Mouse (Mus musculus) CH12.LX (cell line): Measurements from ENCODE around the gene Zdhhc18. TPM values are rescaled to one million over a fixed set of nuclear protein-coding genes. Genes with fewer than 3 reads are reported as not detected.

Experiments used
- DNase-seq: peaks from one replicate; pipeline ENCODE4 v3.0.0-alpha.2; 2013; ENCODE audit errors: extremely low read depth
- H3K27ac ChIP-seq: 2 replicates; pipeline ENCODE4 v1.5.1; 2012; ENCODE audit warnings: low read depth, mild to moderate bottlenecking, control low read depth, moderate library complexity; ENCODE audit not compliant: insufficient read depth
- H3K27me3 ChIP-seq: replicated peaks from 2 replicates; pipeline ENCODE3; 2012; ENCODE audit warnings: inconsistent platforms
- H3K36me3 ChIP-seq, 2 experiments: replicated peaks in 1 of 2; 2 replicates each; pipeline versions ENCODE3 to v1.6.1; 2012; ENCODE audit warnings: inconsistent platforms in 1 of 2, low read length in 1 of 2, mild to moderate bottlenecking in 1 of 2, mixed read lengths in 1 of 2, moderate library complexity in 1 of 2; ENCODE audit not compliant: control insufficient read depth in 1 of 2, insufficient read depth in 1 of 2
- H3K4me1 ChIP-seq, 2 experiments: 2 replicates each; pipeline ENCODE4 v1.6.1; 2012; ENCODE audit warnings: inconsistent platforms in 1 of 2, moderate library complexity in 1 of 2; ENCODE audit not compliant: insufficient read depth in 2 of 2, control insufficient read depth in 1 of 2
- H3K4me2 ChIP-seq: 2 replicates; pipeline ENCODE4 v1.6.1; 2012; ENCODE audit warnings: low read depth, mild to moderate bottlenecking, control low read depth; ENCODE audit not compliant: poor library complexity, insufficient read depth, severe bottlenecking
- H3K4me3 ChIP-seq, 3 experiments: fragments of 150-350 bp in 1 of 3; sonication (generic) in 1 of 3; replicated peaks in 1 of 3; 2 replicates each; pipeline versions ENCODE3 to v1.5.1; 2011 to 2012; ENCODE audit warnings: low read depth in 2 of 3, low read length in 2 of 3, mild to moderate bottlenecking in 2 of 3, moderate library complexity in 2 of 3, control low read depth in 1 of 3, improper control_type of control experiment in 1 of 3, inconsistent platforms in 1 of 3, mixed read lengths in 1 of 3; ENCODE audit not compliant: poor library complexity in 1 of 3
- H3K79me2 ChIP-seq: replicated peaks from 2 replicates; pipeline ENCODE4 v1.6.1; 2012; ENCODE audit warnings: mild to moderate bottlenecking, moderate library complexity; ENCODE audit not compliant: control insufficient read depth, poor library complexity, insufficient read depth, severe bottlenecking; ENCODE audit errors: extremely low read depth
- H3K9ac ChIP-seq: 2 replicates; pipeline ENCODE4 v1.6.1; 2012; ENCODE audit warnings: low read depth, mild to moderate bottlenecking, control low read depth, moderate library complexity; ENCODE audit not compliant: insufficient read depth
- H3K9me3 ChIP-seq: replicated peaks from 2 replicates; pipeline ENCODE3; 2012; ENCODE audit warnings: low read length, inconsistent platforms, mixed read lengths
- BHLHE40 ChIP-seq: IDR thresholded peaks from 2 replicates; pipeline ENCODE4 v1.6.1; 2011; ENCODE audit warnings: mild to moderate bottlenecking, low read depth, low read length, improper control_type of control experiment
- CHD1 ChIP-seq: IDR thresholded peaks from 2 replicates; pipeline ENCODE4 v1.6.1; 2012; ENCODE audit warnings: low read depth, low read length, improper control_type of control experiment, inconsistent platforms
- CHD2 ChIP-seq: IDR thresholded peaks from 2 replicates; pipeline ENCODE4 v1.6.1; 2011; ENCODE audit warnings: low read length, improper control_type of control experiment
- CTCF ChIP-seq, 2 experiments: IDR thresholded peaks in 1 of 2; conservative IDR thresholded peaks in 1 of 2; 2 replicates each; pipeline ENCODE4 v1.5.1; 2011 to 2012; ENCODE audit warnings: low read depth in 2 of 2, low read length in 2 of 2, improper control_type of control experiment in 1 of 2, inconsistent platforms in 1 of 2, mild to moderate bottlenecking in 1 of 2, moderate library complexity in 1 of 2
- E2F4 ChIP-seq: IDR thresholded peaks from 2 replicates; pipeline ENCODE4 v1.6.1; 2011; ENCODE audit warnings: low read depth, low read length, improper control_type of control experiment; ENCODE audit not compliant: insufficient replicate concordance
- ELF1 ChIP-seq: IDR thresholded peaks from 2 replicates; pipeline ENCODE4 v1.6.1; 2014; ENCODE audit warnings: low read depth, mild to moderate bottlenecking, inconsistent platforms, low read length, improper control_type of control experiment
- EP300 ChIP-seq: IDR thresholded peaks from 2 replicates; pipeline ENCODE4 v1.6.1; 2011; ENCODE audit warnings: low read length, improper control_type of control experiment
- ETS1 ChIP-seq: conservative IDR thresholded peaks from 2 replicates; pipeline ENCODE4 v1.6.1; 2012; ENCODE audit warnings: low read depth, mild to moderate bottlenecking, inconsistent platforms, low read length, improper control_type of control experiment, moderate library complexity
- GABPA ChIP-seq: IDR thresholded peaks from 2 replicates; pipeline ENCODE4 v1.6.1; 2012; ENCODE audit warnings: low read depth, low read length, improper control_type of control experiment, inconsistent platforms; ENCODE audit not compliant: insufficient replicate concordance
- HCFC1 ChIP-seq: IDR thresholded peaks from 2 replicates; pipeline ENCODE4 v1.6.1; 2012; ENCODE audit warnings: low read depth, mild to moderate bottlenecking, inconsistent platforms, low read length, improper control_type of control experiment
- IRF4 ChIP-seq: IDR thresholded peaks from 2 replicates; pipeline ENCODE4 v1.6.1; 2014; ENCODE audit warnings: low read depth, mild to moderate bottlenecking, inconsistent platforms, low read length, improper control_type of control experiment
- JUN ChIP-seq: IDR thresholded peaks from 2 replicates; pipeline ENCODE4 v1.6.1; 2011; ENCODE audit warnings: low read depth, mild to moderate bottlenecking, low read length, improper control_type of control experiment, moderate library complexity; ENCODE audit not compliant: insufficient read depth
- JUND ChIP-seq: conservative IDR thresholded peaks from 2 replicates; pipeline ENCODE4 v1.6.1; 2011; ENCODE audit warnings: low read depth, low read length, improper control_type of control experiment
- KAT2A ChIP-seq: IDR thresholded peaks from 2 replicates; pipeline ENCODE4 v1.6.1; 2012; ENCODE audit warnings: low read length, improper control_type of control experiment, inconsistent platforms; ENCODE audit not compliant: insufficient replicate concordance
- MAFK ChIP-seq: IDR thresholded peaks from 2 replicates; pipeline ENCODE4 v1.6.1; 2011; ENCODE audit warnings: low read length, improper control_type of control experiment; ENCODE audit not compliant: insufficient replicate concordance
- MAX ChIP-seq: IDR thresholded peaks from 2 replicates; pipeline ENCODE4 v1.6.1; 2011; ENCODE audit warnings: low read length, improper control_type of control experiment
- MAZ ChIP-seq: IDR thresholded peaks from 2 replicates; pipeline ENCODE4 v1.6.1; 2012; ENCODE audit warnings: low read depth, mild to moderate bottlenecking, inconsistent platforms, low read length, improper control_type of control experiment, moderate library complexity
- MEF2A ChIP-seq: IDR thresholded peaks from 2 replicates; pipeline ENCODE4 v1.6.1; 2014; ENCODE audit warnings: low read depth, mild to moderate bottlenecking, inconsistent platforms, low read length, improper control_type of control experiment, borderline replicate concordance
- MXI1 ChIP-seq: IDR thresholded peaks from 2 replicates; pipeline ENCODE4 v1.6.1; 2011; ENCODE audit warnings: mild to moderate bottlenecking, low read depth, low read length, improper control_type of control experiment
- MYC ChIP-seq: IDR thresholded peaks from 2 replicates; pipeline ENCODE4 v1.6.1; 2011; ENCODE audit warnings: low read depth, mild to moderate bottlenecking, improper control_type of control experiment, low read length
- NELFE ChIP-seq: IDR thresholded peaks from 2 replicates; pipeline ENCODE4 v1.6.1; 2011; ENCODE audit warnings: low read depth, low read length, improper control_type of control experiment
- NRF1 ChIP-seq: IDR thresholded peaks from 2 replicates; pipeline ENCODE4 v1.6.1; 2014; ENCODE audit warnings: low read depth, mild to moderate bottlenecking, inconsistent platforms, low read length, improper control_type of control experiment, moderate library complexity
- PAX5 ChIP-seq: IDR thresholded peaks from 2 replicates; pipeline ENCODE4 v1.6.1; 2012; ENCODE audit warnings: low read length, inconsistent platforms, mixed read lengths
- POLR2A ChIP-seq: IDR thresholded peaks from 2 replicates; pipeline ENCODE4 v1.6.1; 2011; ENCODE audit warnings: low read depth, mild to moderate bottlenecking, improper control_type of control experiment, low read length
- POLR2AphosphoS2 ChIP-seq: IDR thresholded peaks from 2 replicates; pipeline ENCODE4 v1.6.1; 2011; ENCODE audit warnings: low read depth, low read length, improper control_type of control experiment
- RAD21 ChIP-seq: IDR thresholded peaks from 2 replicates; pipeline ENCODE4 v1.6.1; 2011; ENCODE audit warnings: low read depth, mild to moderate bottlenecking, low read length, improper control_type of control experiment, moderate library complexity
- RCOR1 ChIP-seq: conservative IDR thresholded peaks from 2 replicates; pipeline ENCODE4 v1.6.1; 2012; ENCODE audit warnings: low read depth, mild to moderate bottlenecking, inconsistent platforms, low read length, improper control_type of control experiment
- SIN3A ChIP-seq: IDR thresholded peaks from 2 replicates; pipeline ENCODE4 v1.6.1; 2012; ENCODE audit warnings: low read length, improper control_type of control experiment, inconsistent platforms
- SMC3 ChIP-seq: IDR thresholded peaks from 2 replicates; pipeline ENCODE4 v1.6.1; 2011; ENCODE audit warnings: low read depth, low read length, improper control_type of control experiment
- TBP ChIP-seq: conservative IDR thresholded peaks from 2 replicates; pipeline ENCODE4 v1.6.1; 2011; ENCODE audit warnings: low read depth, low read length, improper control_type of control experiment
- TCF12 ChIP-seq: IDR thresholded peaks from 2 replicates; pipeline ENCODE4 v1.6.1; 2014; ENCODE audit warnings: low read depth, mild to moderate bottlenecking, inconsistent platforms, low read length, improper control_type of control experiment
- UBTF ChIP-seq: IDR thresholded peaks from 2 replicates; pipeline ENCODE4 v1.6.1; 2012; ENCODE audit warnings: low read depth, mild to moderate bottlenecking, inconsistent platforms, low read length, improper control_type of control experiment, moderate library complexity
- USF1 ChIP-seq: IDR thresholded peaks from 2 replicates; pipeline ENCODE4 v1.6.1; 2014; ENCODE audit warnings: low read depth, mild to moderate bottlenecking, inconsistent platforms, low read length, improper control_type of control experiment
- USF2 ChIP-seq: conservative IDR thresholded peaks from 2 replicates; pipeline ENCODE4 v1.6.1; 2011; ENCODE audit warnings: low read depth, low read length, improper control_type of control experiment
- ZC3H11A ChIP-seq: IDR thresholded peaks from 2 replicates; pipeline ENCODE4 v1.6.1; 2012; ENCODE audit warnings: low read depth, mild to moderate bottlenecking, inconsistent platforms, low read length, improper control_type of control experiment
- ZKSCAN1 ChIP-seq: IDR thresholded peaks from 2 replicates; pipeline ENCODE4 v1.6.1; 2012; ENCODE audit warnings: low read depth, inconsistent platforms, low read length, improper control_type of control experiment, borderline replicate concordance
- ZMIZ1 ChIP-seq: IDR thresholded peaks from 2 replicates; pipeline ENCODE4 v1.6.1; 2012; ENCODE audit warnings: low read depth, mild to moderate bottlenecking, inconsistent platforms, low read length, improper control_type of control experiment
- ZNF384 ChIP-seq: IDR thresholded peaks from 2 replicates; pipeline ENCODE4 v1.6.1; 2012; ENCODE audit warnings: low read depth, low read length, improper control_type of control experiment, inconsistent platforms
- dilution Hi-C: fragments of 300-500 bp; cut with MboI; formaldehyde crosslinking; loops from 2 replicates; pipeline ENCODE4 v1.14.3; 2020; ENCODE audit warnings: low sequenced_read_pairs; ENCODE audit not compliant: extremely low pct_unique_long_range_greater_than_20kb, extremely low pct_ligation_motif_present
- in situ Hi-C: fragments of 300-500 bp; cut with MboI; formaldehyde crosslinking; loops from 3 replicates; pipeline ENCODE4 v1.14.3; 2019; ENCODE audit warnings: low sequenced_read_pairs, low pct_ligation_motif_present, low pct_unique_long_range_greater_than_20kb, mixed read lengths
- polyA plus RNA-seq: library from polyadenylated mRNA; unstranded; fragments of >175 nt; gene quantifications from 2 replicates; pipeline ENCODE4 v1.2.1, GENCODE M21; 2012; ENCODE audit warnings: low read depth; ENCODE audit not compliant: insufficient read length
- total RNA-seq, 2 experiments: library from RNA; depleted of rRNA; stranded (reverse); fragments of 300-350 nt in 1 of 2; fragments of >200 nt in 1 of 2; gene quantifications; 2 replicates each; pipeline ENCODE4 v1.2.3; 2012 to 2014

Zdhhc18 gene
- total RNA-seq (2012; rRNA removed) = 20.1 and 24.3 TPM in 2 replicates
- total RNA-seq (2014; rRNA removed) = 13.7 and 15.9 TPM in 2 replicates
- polyA plus RNA-seq = 31.0 and 31.8 TPM in 2 replicates

DNA sequence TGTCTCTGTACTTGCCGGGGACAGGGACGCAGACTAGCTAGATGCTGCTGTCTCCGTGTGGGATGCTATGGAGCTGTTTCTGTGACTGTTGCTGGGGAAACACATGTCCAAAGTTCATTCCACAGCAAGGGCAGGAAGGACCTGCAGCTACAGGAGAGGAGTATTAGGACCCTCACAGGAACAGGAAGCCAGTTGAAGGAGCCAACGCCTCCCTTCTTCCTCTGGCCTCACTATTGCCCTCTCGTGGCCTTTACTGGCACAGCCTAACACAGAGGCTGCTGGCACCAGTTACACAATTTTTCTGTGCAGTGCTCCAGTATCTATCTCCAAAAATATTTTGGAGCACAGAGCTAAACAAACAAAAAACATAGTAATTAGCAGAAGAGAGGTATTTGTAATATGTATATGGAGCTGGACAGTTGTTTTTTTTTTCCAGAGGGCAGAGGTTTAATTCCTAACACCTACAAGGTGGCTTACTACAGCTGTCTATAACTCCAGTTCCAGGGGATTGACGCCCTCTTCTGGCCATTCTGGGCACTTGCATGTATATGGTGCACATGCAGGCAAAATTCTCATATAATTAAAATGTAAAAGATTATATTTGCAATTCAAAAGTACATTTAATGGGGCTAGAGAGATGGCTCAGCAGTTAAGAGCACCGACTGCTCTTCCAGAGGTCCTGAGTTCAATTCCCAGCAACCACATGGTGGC lies at the start of gene Zdhhc18:
Zdhhc18 (minus strand) TSS at position 166 of the 711 bp plus-strand sequence.
- H3K9ac ChIP-seq = peak within 1 kb of the TSS; percentile 94
- in situ Hi-C loops (no loop called here), dilution Hi-C loops (no loop called here)
- peak; percentile 93 for DNase-seq
- no peak within 1 kb of the TSS for H3K27ac ChIP-seq
- TF ChIP-seq KAT2A (0 out of 2 replicates have a peak, but pooled peaks have one; percentile 24), ELF1 (peak; percentile 88), MEF2A (no peak), EP300 (no peak), MXI1 (0 out of 2 replicates have a peak, but pooled peaks have one; percentile 42), CHD2 (no peak), IRF4 (0 out of 2 replicates have a peak, but pooled peaks have one; percentile 16), CTCF (conservative IDR thresholded peaks at IDR 0.05 in 1 of 2, IDR thresholded peaks at IDR 0.05 in 1 of 2; ENCODE audit: low read depth in 2 of 2, low read length in 2 of 2) (peak; percentile 77 to 92), JUND (no peak), SIN3A (peak; percentile 85), JUN (no peak), PAX5 (no peak), ZKSCAN1 (no peak), ZC3H11A (no peak; the same call in 1 of the 2 replicates), BHLHE40 (no peak; the same call in 1 of the 2 replicates), NRF1 (no peak; the same call in 1 of the 2 replicates), TCF12 (0 out of 2 replicates have a peak, but pooled peaks have one; percentile 39), MAX (no peak), USF1 (no peak), ZNF384 (peak; percentile 31; the same call in 1 of the 2 replicates), ZMIZ1 (no peak; the same call in 1 of the 2 replicates), CHD1 (no peak), MAZ (peak; percentile 65; the same call in 1 of the 2 replicates), SMC3 (peak; percentile 85), MAFK (no peak), ETS1 (no peak), MYC (peak; percentile 35; the same call in 1 of the 2 replicates), POLR2AphosphoS2 (no peak), UBTF (no peak), TBP (peak; percentile 75; the same call in 1 of the 2 replicates), E2F4 (peak; percentile 48; the same call in 1 of the 2 replicates), GABPA (no peak), NELFE (peak; percentile 78), POLR2A (peak; percentile 78), RAD21 (peak; percentile 38), HCFC1 (peak; percentile 73), USF2 (no peak), RCOR1 (no peak)
- TF ChIP-seq, all 38 proteins: peak for 17
- no peaks in the 10 kb centered on the region; the same call in 1 of the 2 replicates for H3K79me2 ChIP-seq
- H3K4me1 ChIP-seq = peaks cover 2 to 22% of the 10 kb centered on the region in 2 experiments; a peak in 2 of 4 replicates
- no peaks in the 10 kb centered on the region for H3K27me3 ChIP-seq
- H3K36me3 ChIP-seq = peaks cover 4 to 16% of the 10 kb centered on the region in 2 experiments
- peak within 1 kb of the TSS; percentile 73 for H3K4me2 ChIP-seq
- H3K4me3 ChIP-seq = peak within 1 kb of the TSS; percentile 56 to 98 (median 96)
- H3K9me3 ChIP-seq = peaks cover 5% of the 10 kb centered on the region
